Mouse (Mus musculus) testis, adult 2 months (tissue): ENCODE measurements around the gene Plpp1. TPM values are rescaled to one million over a fixed set of nuclear protein-coding genes. Genes with fewer than 3 reads are reported as not detected.

Experiments used
- H3K27ac ChIP-seq: fragments of 200-500 bp; 2 replicates; pipeline ENCODE4 v1.5.1; 2012; ENCODE audit warnings: low read depth, low read length; ENCODE audit not compliant: control insufficient read depth, insufficient read depth
- H3K27me3 ChIP-seq: fragments of 200-500 bp; 2 replicates; pipeline ENCODE4 v1.6.1; 2012; ENCODE audit warnings: mild to moderate bottlenecking, low read length, moderate library complexity; ENCODE audit not compliant: control insufficient read depth, insufficient read depth
- H3K36me3 ChIP-seq: fragments of 200-500 bp; 2 replicates; pipeline ENCODE4 v1.6.1; 2012; ENCODE audit warnings: mild to moderate bottlenecking, low read length; ENCODE audit not compliant: control insufficient read depth, insufficient read depth
- H3K4me1 ChIP-seq: fragments of 200-500 bp; 2 replicates; pipeline ENCODE4 v1.6.1; 2012; ENCODE audit warnings: low read length; ENCODE audit not compliant: control insufficient read depth, insufficient read depth
- H3K4me3 ChIP-seq: fragments of 200-500 bp; 2 replicates; pipeline ENCODE4 v1.5.1; 2012; ENCODE audit warnings: low read depth, mild to moderate bottlenecking, low read length, moderate library complexity, mixed read lengths; ENCODE audit not compliant: control insufficient read depth
- CTCF ChIP-seq: fragments of 200-500 bp; IDR thresholded peaks from 2 replicates; pipeline ENCODE4 v1.5.1; 2012; ENCODE audit warnings: low read depth, mild to moderate bottlenecking, inconsistent platforms, low read length, moderate library complexity; ENCODE audit not compliant: control insufficient read depth, insufficient read depth, insufficient replicate concordance
- POLR2A ChIP-seq: fragments of 200-500 bp; IDR thresholded peaks from 2 replicates; pipeline ENCODE4 v1.6.1; 2012; ENCODE audit warnings: low read depth, mild to moderate bottlenecking, inconsistent platforms, low read length, moderate library complexity; ENCODE audit not compliant: control insufficient read depth
- polyA plus RNA-seq: library from polyadenylated mRNA; depleted of rRNA; stranded (reverse); fragments of >200 nt; gene quantifications from 2 replicates; pipeline ENCODE4 v1.2.3, GENCODE M21; 2012

Plpp1 gene
- polyA plus RNA-seq, 1 experiment, result 115 TPM

GRCm38 (mm10) chr13:112833895-112834263 is 33.3 kb downstream of the Plpp1 start:
- Histone ChIP-seq H3K4me3 (no peak overlapping the region), H3K27ac (no peak overlapping the region), H3K27me3 (no peaks in the 10 kb centered on the region), H3K36me3 (no peaks in the 10 kb centered on the region), H3K4me1 (no peaks in the 10 kb centered on the region)
- TF ChIP-seq POLR2A, result no peak
- no peak for TF ChIP-seq CTCF

- Histone ChIP-seq H3K36me3 (no peaks in the 10 kb centered on the region), H3K27me3 (no peaks in the 10 kb centered on the region), H3K27ac (no peak overlapping the region), H3K4me3 (no peak overlapping the region), H3K4me1 (no peaks in the 10 kb centered on the region)
- no peak for TF ChIP-seq POLR2A
- TF ChIP-seq CTCF, result no peak
Measured at GRCm38 (mm10) chr13:112835113-112835512, 34.5 kb downstream of the Plpp1 start.

GRCm38 (mm10) chr13:112836951-112837350 is 36.4 kb downstream of the Plpp1 start:
- no peaks in the 10 kb centered on the region for H3K4me1 ChIP-seq
- no peak overlapping the region for H3K4me3 ChIP-seq
- no peak overlapping the region for H3K27ac ChIP-seq
- H3K36me3 ChIP-seq, result no peaks in the 10 kb centered on the region
- no peaks in the 10 kb centered on the region for H3K27me3 ChIP-seq
- TF ChIP-seq POLR2A (no peak), CTCF (no peak)

- no peaks in the 10 kb centered on the region for H3K27me3 ChIP-seq
- TF ChIP-seq POLR2A (no peak), CTCF (no peak)
- no peak overlapping the region for H3K27ac ChIP-seq
- H3K4me1 ChIP-seq, result no peaks in the 10 kb centered on the region
- H3K36me3 ChIP-seq, result no peaks in the 10 kb centered on the region
- H3K4me3 ChIP-seq, result no peak overlapping the region
Measured at GRCm38 (mm10) chr13:112837621-112838155, 37.1 kb downstream of the Plpp1 start.

- H3K27ac ChIP-seq, result no peak overlapping the region
- H3K27me3 ChIP-seq, result no peaks in the 10 kb centered on the region
- H3K36me3 ChIP-seq, result no peaks in the 10 kb centered on the region
- no peak for TF ChIP-seq POLR2A
- H3K4me1 ChIP-seq, result no peaks in the 10 kb centered on the region
- no peak overlapping the region for H3K4me3 ChIP-seq
Measured at GRCm38 (mm10) chr13:112838562-112839232, 38.1 kb downstream of the Plpp1 start.

GRCm38 (mm10) chr13:112840241-112841087 is 39.9 kb downstream of the Plpp1 start:
- Histone ChIP-seq H3K4me3 (no peak overlapping the region), H3K4me1 (no peaks in the 10 kb centered on the region), H3K36me3 (no peaks in the 10 kb centered on the region), H3K27me3 (no peaks in the 10 kb centered on the region), H3K27ac (no peak overlapping the region)
- TF ChIP-seq CTCF (no peak), POLR2A (no peak)

- H3K36me3 ChIP-seq, result no peaks in the 10 kb centered on the region
- H3K4me3 ChIP-seq, result no peak overlapping the region
- TF ChIP-seq CTCF (no peak), POLR2A (no peak)
- no peak overlapping the region for H3K27ac ChIP-seq
- H3K27me3 ChIP-seq, result no peaks in the 10 kb centered on the region
- H3K4me1 ChIP-seq, result no peaks in the 10 kb centered on the region
Measured at GRCm38 (mm10) chr13:112845931-112846330, 45.3 kb downstream of the Plpp1 start.
